Mouse (Mus musculus) gastrocnemius, adult 2 months (tissue): Measurements from ENCODE around the gene Cdc42ep5. TPM values are rescaled to one million over a fixed set of nuclear protein-coding genes. Genes with fewer than 3 reads are reported as not detected.

Source experiments
- DNase-seq: peaks from one replicate; pipeline ENCODE4 v3.0.0; 2022
- H3K27ac ChIP-seq: fragments of 200-600 bp; 2 replicates; pipeline ENCODE4 v1.8.1; 2022; ENCODE audit warnings: mild to moderate bottlenecking
- H3K4me3 ChIP-seq: fragments of 200-600 bp; 2 replicates; pipeline ENCODE4 v1.8.1; 2022; ENCODE audit warnings: mild to moderate bottlenecking, moderate library complexity
- CTCF ChIP-seq: fragments of 200-600 bp; IDR thresholded peaks from 2 replicates; pipeline ENCODE4 v1.8.1; 2022; ENCODE audit warnings: antibody characterized with exemption, mild to moderate bottlenecking, moderate library complexity
- intact Hi-C: fragments of 180-260 bp; cut with DNase I; formaldehyde crosslinking; loops from one replicate; pipeline ENCODE4 v1.15.1; 2025
- total RNA-seq, 2 experiments: library from RNA; stranded (reverse); gene quantifications; 2 replicates each; pipeline ENCODE4 v1.2.3; 2021

Gene Cdc42ep5
- total RNA-seq, 2 experiments from 2014 or later: 1.4 to 2.0 TPM

GRCm38 (mm10) chr7:4150811-4151221 is 13.8 kb downstream of the Cdc42ep5 start:
- Histone ChIP-seq H3K4me3 (peak overlapping the region; percentile 92), H3K27ac (peak overlapping the region; percentile 100)
- no peak for TF ChIP-seq CTCF
- intact Hi-C loops: loop anchor here (2.0 kb wide), 1 partner anchor 14 kb away; the partner anchor contains the start of gene Leng8
- peak; percentile 67 for DNase-seq

- peak within 1 kb of the TSS; percentile 100 for H3K27ac ChIP-seq
- peak within 1 kb of the TSS; percentile 92 for H3K4me3 ChIP-seq
- TF ChIP-seq CTCF: no peak
- peak; percentile 51 for DNase-seq
- intact Hi-C loops: loop anchor here (2.0 kb wide), 1 partner anchor 13 kb away; the partner anchor contains the start of gene Leng8
Observed at GRCm38 (mm10) chr7:4150059-4150541, 14.6 kb downstream of the Cdc42ep5 start, which contains the start of gene Leng9. Leng9 (minus strand) TSS chr7:4150374.

GRCm38 (mm10) chr7:4149209-4150054 is 15.2 kb downstream of the Cdc42ep5 start:
- no peak for TF ChIP-seq CTCF
- Histone ChIP-seq H3K27ac (peak overlapping the region; percentile 100), H3K4me3 (peak overlapping the region; percentile 92)
- DNase-seq: peak; percentile 93
- intact Hi-C loops: loop anchor here (2.0 to 10.0 kb wide), 3 partner anchors 13 to 505 kb away; partner anchors contain the start of genes Cnot3 and Leng8

- Histone ChIP-seq H3K4me3 (peak overlapping the region; percentile 92), H3K27ac (peak overlapping the region; percentile 100)
- DNase-seq: no peak
- intact Hi-C loops: loop anchor here (5.0 to 10.0 kb wide), 2 partner anchors 344 to 504 kb away; partner anchors contain the start of gene Cnot3
- TF ChIP-seq CTCF: no peak
Observed at GRCm38 (mm10) chr7:4148341-4149208, 16.1 kb downstream of the Cdc42ep5 start.

- Histone ChIP-seq H3K27ac (peak overlapping the region; percentile 100), H3K4me3 (peak overlapping the region; percentile 92)
- no peak for TF ChIP-seq CTCF
- DNase-seq: no peak
- intact Hi-C loops: loop anchor here (5.0 to 10.0 kb wide), 2 partner anchors 344 to 503 kb away; partner anchors contain the start of gene Cnot3
Observed at GRCm38 (mm10) chr7:4147836-4148235, 16.8 kb downstream of the Cdc42ep5 start.

GRCm38 (mm10) chr7:4147371-4147770 is 17.3 kb downstream of the Cdc42ep5 start:
- no peak for TF ChIP-seq CTCF
- intact Hi-C loops: loop anchor here (5.0 to 10.0 kb wide), 2 partner anchors 345 to 503 kb away; partner anchors contain the start of gene Cnot3
- DNase-seq: no peak

GRCm38 (mm10) chr7:4146241-4147180 is 18.1 kb downstream of the Cdc42ep5 start:
- intact Hi-C loops: loop anchor here (5.0 to 10.0 kb wide), 2 partner anchors 346 to 502 kb away; partner anchors contain the start of gene Cnot3
- Histone ChIP-seq H3K27ac (peak overlapping the region; percentile 21; the same call in 1 of the 2 replicates), H3K4me3 (no peak overlapping the region)
- DNase-seq: no peak
- TF ChIP-seq CTCF: no peak

More at GRCm38 (mm10) chr7:4147371-4147770, 17.3 kb downstream of the Cdc42ep5 start:
- H3K4me3 ChIP-seq: 0 out of 2 replicates have a peak overlapping the region, but pooled peaks have one; percentile 92
- H3K27ac ChIP-seq: no peak overlapping the region

GRCm38 (mm10) chr7:4145552-4146190 is 19.0 kb downstream of the Cdc42ep5 start:
- H3K27ac ChIP-seq: peak overlapping the region; percentile 21; the same call in 1 of the 2 replicates
- TF ChIP-seq CTCF: peak; percentile 84
- H3K4me3 ChIP-seq: no peak overlapping the region
- peak; percentile 59 for DNase-seq
- intact Hi-C loops: loop anchor here (5.0 to 10.0 kb wide), 2 partner anchors 347 to 501 kb away; partner anchors contain the start of gene Cnot3

- Histone ChIP-seq H3K4me3 (no peak overlapping the region), H3K27ac (no peak overlapping the region)
- intact Hi-C loops: loop anchor here (5.0 to 10.0 kb wide), 2 partner anchors 347 to 500 kb away; partner anchors contain the start of gene Cnot3
- no peak for TF ChIP-seq CTCF
- DNase-seq: no peak
Observed at GRCm38 (mm10) chr7:4144766-4145551, 19.7 kb downstream of the Cdc42ep5 start.
